In genomic region chr3:116006978-116007940, GRCm38 (mm10) we compare ENCODE assay signal across 8 mouse cellular contexts. TPM values are rescaled to one million over a fixed set of nuclear protein-coding genes. Genes with fewer than 3 reads are reported as not detected.
DNase-seq lines count a peak whose midpoint lies in the region; ATAC-seq and TF ChIP-seq lines count a peak whose summit lies in the region.

Slc30a7 (minus strand) TSS chr3:116007406.
Extl2 (plus strand) TSS chr3:116007462.

- under 1% methylated on average over 67 of the region's 67 CpGs for WGBS in heart, embryonic 10.5 days
- WGBS in kidney, embryonic 15.5 days, result under 1% methylated on average over 67 of the region's 67 CpGs
- WGBS in liver, adult 2 months, result under 1% methylated on average over 67 of the region's 67 CpGs

- H3K27me3 ChIP-seq in heart, embryonic 10.5 days (ENCODE audit: insufficient read depth, poor library complexity, severe bottlenecking), result no peaks in the 10 kb centered on the region
- H3K27me3 ChIP-seq in kidney, embryonic 15.5 days, result no peaks in the 10 kb centered on the region
- no peaks in the 10 kb centered on the region for H3K27me3 ChIP-seq in liver, adult 2 months (ENCODE audit: control insufficient read depth, insufficient read depth, low read length)

- H3K4me2 ChIP-seq in kidney, embryonic 15.5 days, result peak within 1 kb of the TSS; percentile 96

- H3K79me2 ChIP-seq in liver, adult 2 months (ENCODE audit: control insufficient read depth, insufficient read depth, low read length), result peaks cover 9% of the 10 kb centered on the region; the same call in 1 of the 2 replicates

- peak; percentile 95 for ATAC-seq in kidney, embryonic 15.5 days (replicated peaks; ENCODE audit: low FRiP score)
- ATAC-seq in monocyte, adult 5-6 weeks (replicated peaks; ENCODE audit: insufficient number of reproducible peaks, low FRiP score, low TSS enrichment, poor library complexity, severe bottlenecking), result peak; percentile 43

- H3K9ac ChIP-seq in kidney, embryonic 15.5 days, result peak within 1 kb of the TSS; percentile 65
- peak within 1 kb of the TSS; percentile 80 for H3K9ac ChIP-seq in liver, adult 2 months (ENCODE audit: low read depth, low read length)

- peak; percentile 75 for DNase-seq in CD4-positive helper T cell, adult 2 months (ENCODE audit: low read depth, low spot score)
- peak; percentile 93 for DNase-seq in brain, adult 2 months (ENCODE audit: low read depth, low spot score)
- peak; percentile 96 for DNase-seq in heart, embryonic 10.5 days (ENCODE audit: low spot score)
- DNase-seq in liver, adult 2 months (ENCODE audit: extremely low read depth, low read depth, low spot score), result peak; percentile 58
- DNase-seq in spleen, postnatal 36 days (ENCODE audit: low spot score in 2 of 2), result peak; percentile 65 to 70

- no peaks in the 10 kb centered on the region for H3K9me3 ChIP-seq in heart, embryonic 10.5 days
- no peaks in the 10 kb centered on the region for H3K9me3 ChIP-seq in kidney, embryonic 15.5 days (replicated peaks)

- H3K27ac ChIP-seq in embryonic fibroblast, embryonic 13.5 days (ENCODE audit: insufficient read depth, low read length), result peak within 1 kb of the TSS; percentile 81
- H3K27ac ChIP-seq in heart, embryonic 10.5 days, result peak within 1 kb of the TSS; percentile 92
- peak within 1 kb of the TSS; percentile 93 for H3K27ac ChIP-seq in kidney, embryonic 15.5 days
- H3K27ac ChIP-seq in liver, adult 2 months (replicated peaks; ENCODE audit: insufficient read depth, low read depth, low read length), result peak within 1 kb of the TSS; percentile 63

- H3K4me3 ChIP-seq in embryonic fibroblast, embryonic 13.5 days (ENCODE audit: insufficient read depth, low read length), result peak within 1 kb of the TSS; percentile 96
- peak within 1 kb of the TSS; percentile 95 for H3K4me3 ChIP-seq in heart, embryonic 10.5 days
- H3K4me3 ChIP-seq in kidney, embryonic 15.5 days (replicated peaks), result peak within 1 kb of the TSS; percentile 79
- peak within 1 kb of the TSS; percentile 85 for H3K4me3 ChIP-seq in liver, adult 2 months (ENCODE audit: insufficient read depth, low read depth, low read length)

- TF ChIP-seq POLR2A in embryonic fibroblast, embryonic 13.5 days (IDR thresholded peaks at IDR 0.05; ENCODE audit: low read depth, low read length), result peak; percentile 84
- TF ChIP-seq POLR2A in liver, adult 2 months (IDR thresholded peaks at IDR 0.05; ENCODE audit: extremely low read depth, insufficient read depth, low read length), result peak; percentile 50; the same call in 1 of the 2 replicates

- TF ChIP-seq CTCF in embryonic fibroblast, embryonic 13.5 days (IDR thresholded peaks at IDR 0.05; ENCODE audit: borderline replicate concordance, insufficient read depth, low read length), result no peak
- TF ChIP-seq CTCF in liver, adult 2 months (IDR thresholded peaks at IDR 0.05; ENCODE audit: low read depth, low read length), result no peak

- no peaks in the 10 kb centered on the region; the same call in none of the 2 replicates for H3K4me1 ChIP-seq in embryonic fibroblast, embryonic 13.5 days (ENCODE audit: control insufficient read depth, insufficient read depth, low read length)
- peaks cover 14% of the 10 kb centered on the region; the same call in 1 of the 2 replicates for H3K4me1 ChIP-seq in heart, embryonic 10.5 days
- peaks cover 24% of the 10 kb centered on the region for H3K4me1 ChIP-seq in kidney, embryonic 15.5 days
- H3K4me1 ChIP-seq in liver, adult 2 months (ENCODE audit: control insufficient read depth, insufficient read depth, low read length), result peaks cover 3% of the 10 kb centered on the region; the same call in 1 of the 2 replicates

- peaks cover 14% of the 10 kb centered on the region for H3K36me3 ChIP-seq in heart, embryonic 10.5 days
- H3K36me3 ChIP-seq in kidney, embryonic 15.5 days, result peaks cover 28% of the 10 kb centered on the region
- peaks cover 10% of the 10 kb centered on the region for H3K36me3 ChIP-seq in liver, adult 2 months (ENCODE audit: control insufficient read depth, insufficient read depth, low read length)

RNA-seq across cellular contexts. Expression of gene Slc30a7, which starts in this region (rescaled TPM):
- polyA plus RNA-seq in embryonic fibroblast, embryonic 13.5 days (2011; ENCODE audit: insufficient read length, low read depth, missing spikeins), result 53.1 TPM in 2 replicates
- polyA plus RNA-seq in heart, embryonic 10.5 days (2016; fragmentation: Nextera tagmentation; extraction: Ambion mirVana), result 20.0 and 27.6 TPM in 2 replicates
- 27.5 and 31.5 TPM in 2 replicates for polyA plus RNA-seq in kidney, embryonic 15.5 days (2015; fragmentation: Nextera tagmentation; extraction: Ambion mirVana)
- total RNA-seq in liver, adult 2 months (2014; rRNA removed), result 11.2 and 13.4 TPM in 2 replicates
- polyA plus RNA-seq in liver, adult 2 months (2012; rRNA removed), result 5.8 and 6.5 TPM in 2 replicates
- 40.1 to 60.1 TPM (median 48.5 TPM) in 3 replicates for total RNA-seq in monocyte, adult 5-6 weeks (2017)

RNA-seq across cellular contexts. Expression of gene Extl2, which starts in this region (rescaled TPM):
- 24.7 and 33.9 TPM in 2 replicates for polyA plus RNA-seq in embryonic fibroblast, embryonic 13.5 days (2011; ENCODE audit: insufficient read length, low read depth, missing spikeins)
- polyA plus RNA-seq in heart, embryonic 10.5 days (2016; fragmentation: Nextera tagmentation; extraction: Ambion mirVana), result 19.6 and 21.8 TPM in 2 replicates
- polyA plus RNA-seq in kidney, embryonic 15.5 days (2015; fragmentation: Nextera tagmentation; extraction: Ambion mirVana), result 19.9 TPM in 2 replicates
- total RNA-seq in liver, adult 2 months (2014; rRNA removed), result 6.5 and 6.6 TPM in 2 replicates
- 6.8 and 7.0 TPM in 2 replicates for polyA plus RNA-seq in liver, adult 2 months (2012; rRNA removed)
- 3.0 to 6.3 TPM (median 4.1 TPM) in 3 replicates for total RNA-seq in monocyte, adult 5-6 weeks (2017)

Comparison
In these comparisons a context has a peak if more than half of its experiments do, and no peak if none do; other contexts are left out.
1. Peak in every context shown above with its lines: DNase-seq, ATAC-seq, H3K4me3 ChIP-seq and H3K27ac ChIP-seq.